Mouse (Mus musculus) neural tube, embryonic 12.5 days (tissue): Measurements from ENCODE around the gene Aldh4a1. TPM values are rescaled to one million over a fixed set of nuclear protein-coding genes. Genes with fewer than 3 reads are reported as not detected.

Experiments
- ATAC-seq: fragments of 200-750 bp; cut with Nextera tagmentation; 2 replicates; pipeline ENCODE4 v1.8.0; 2017; ENCODE audit warnings: low read depth, mild to moderate bottlenecking, moderate TSS enrichment, moderate library complexity; ENCODE audit not compliant: low FRiP score
- H3K27ac ChIP-seq: fragments of 300-500 bp; sonication (generic); 2 replicates; pipeline ENCODE4 v1.5.1; 2016
- H3K27me3 ChIP-seq: fragments of 300-500 bp; sonication (generic); replicated peaks from 2 replicates; pipeline ENCODE4 v1.6.1; 2016; ENCODE audit warnings: mild to moderate bottlenecking
- H3K36me3 ChIP-seq: fragments of 300-500 bp; sonication (generic); 2 replicates; pipeline ENCODE4 v1.6.1; 2016; ENCODE audit warnings: mild to moderate bottlenecking
- H3K4me1 ChIP-seq: fragments of 300-500 bp; sonication (generic); 2 replicates; pipeline ENCODE4 v1.6.1; 2016
- H3K4me2 ChIP-seq: fragments of 300-500 bp; sonication (generic); replicated peaks from 2 replicates; pipeline ENCODE4 v1.6.1; 2016; ENCODE audit warnings: mild to moderate bottlenecking
- H3K4me3 ChIP-seq: fragments of 300-500 bp; sonication (generic); 2 replicates; pipeline ENCODE4 v1.5.1; 2016
- H3K9ac ChIP-seq: fragments of 300-500 bp; sonication (generic); 2 replicates; pipeline ENCODE4 v1.6.1; 2016; ENCODE audit warnings: mild to moderate bottlenecking
- H3K9me3 ChIP-seq: fragments of 300-500 bp; sonication (generic); 2 replicates; pipeline ENCODE4 v1.6.1; 2016; ENCODE audit warnings: mild to moderate bottlenecking
- WGBS: fragments of 180-500 bp; shearing (Covaris S2); methylation state at CpG from one replicate; pipeline ENCODE4 v1.1.7; 2016; 5-methylcytosine and 5-hydroxymethylcytosine counted together
- polyA plus RNA-seq: library from polyadenylated mRNA; unstranded; fragments of >200 nt; fragmentation: Nextera tagmentation; extraction: Ambion mirVana; gene quantifications from 2 replicates; pipeline ENCODE4 v1.2.1, GENCODE M21; 2016

Gene Aldh4a1
- polyA plus RNA-seq, 1 experiment from 2014 or later = 21.6 TPM

DNA sequence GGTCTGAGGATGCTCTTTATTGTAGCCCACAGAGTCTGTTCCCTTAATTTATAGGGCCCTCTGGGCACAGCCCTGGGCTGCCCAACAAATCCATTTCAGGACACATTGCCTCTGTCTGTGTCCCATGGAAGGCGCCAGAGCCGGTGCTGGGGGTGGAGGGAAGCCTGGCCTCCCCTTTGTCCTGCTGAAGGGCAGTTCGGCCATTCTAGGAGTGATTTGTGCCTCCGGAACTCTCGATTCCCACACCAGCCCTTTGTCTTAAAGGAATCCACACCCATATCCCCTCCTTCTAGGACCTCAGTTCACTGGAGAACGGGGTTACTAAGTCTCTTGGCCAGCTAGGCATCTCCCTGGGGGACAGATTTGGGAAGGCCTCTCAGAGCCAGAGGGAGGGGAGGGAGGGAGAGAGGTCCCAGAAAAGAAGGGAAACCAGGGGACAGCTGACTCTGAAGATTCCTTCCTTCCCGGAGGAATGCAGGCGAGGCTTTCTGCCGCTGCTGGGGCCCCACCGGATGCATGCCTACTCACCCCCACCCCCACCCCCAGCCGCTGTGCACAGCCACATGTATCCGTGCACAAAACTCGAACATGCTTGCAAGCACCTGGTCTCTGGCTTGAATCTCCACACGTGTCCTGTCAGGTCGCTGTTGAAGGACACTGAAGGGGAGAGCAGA lies 41.9 kb upstream of the Aldh4a1 start:
- 3% methylated on average over 15 of the region's 15 CpGs for WGBS
- ATAC-seq = peak; percentile 74

DNA sequence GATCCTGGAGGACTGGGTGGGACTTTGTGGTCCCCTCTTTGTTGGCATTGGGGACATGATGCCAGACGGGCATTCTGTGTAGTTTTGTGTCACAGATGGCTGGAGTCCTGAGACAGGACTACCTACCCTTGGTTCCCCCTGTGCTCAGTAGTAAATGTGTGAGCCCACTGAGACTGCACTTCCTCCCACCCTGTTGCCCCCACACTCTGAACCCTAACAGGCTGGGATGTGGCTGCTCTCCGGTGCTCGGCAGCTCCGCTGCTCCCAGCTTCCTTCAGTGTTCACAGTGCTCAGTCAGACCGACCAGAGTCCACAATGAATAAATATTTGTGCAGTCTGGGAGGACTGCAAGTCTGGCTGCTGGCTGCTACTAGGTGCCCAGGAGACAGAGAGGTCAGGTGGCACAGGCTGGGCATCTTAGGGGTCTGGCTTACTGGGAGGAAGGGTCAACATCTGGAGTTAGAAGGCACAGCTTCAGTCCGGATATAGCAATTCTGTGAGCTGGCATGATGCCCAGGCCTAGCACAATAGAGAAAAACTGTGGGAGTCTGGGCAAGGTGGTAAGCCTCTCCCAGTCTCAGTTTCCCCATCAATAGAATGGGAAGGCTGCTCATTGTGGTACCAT lies 41.1 kb upstream of the Aldh4a1 start:
- Histone ChIP-seq H3K36me3 (no peaks in the 10 kb centered on the region), H3K27ac (peak overlapping the region; percentile 69), H3K4me2 (peak overlapping the region; percentile 95), H3K9ac (peak overlapping the region; percentile 35), H3K9me3 (no peaks in the 10 kb centered on the region), H3K4me3 (peak overlapping the region; percentile 7; the same call in 1 of the 2 replicates), H3K27me3 (no peaks in the 10 kb centered on the region), H3K4me1 (peaks cover 77% of the 10 kb centered on the region)
- ATAC-seq = peak; percentile 10; the same call in 1 of the 2 replicates
- WGBS = 20% methylated on average over 6 of the region's 6 CpGs

More for the DNA sequence above, 41.9 kb upstream of the Aldh4a1 start:
- H3K4me1 ChIP-seq = peaks cover 84% of the 10 kb centered on the region
- H3K36me3 ChIP-seq = no peaks in the 10 kb centered on the region
- H3K27ac ChIP-seq = peak overlapping the region; percentile 69
- no peaks in the 10 kb centered on the region for H3K27me3 ChIP-seq
- peak overlapping the region; percentile 35 for H3K9ac ChIP-seq
- H3K4me2 ChIP-seq = peak overlapping the region; percentile 95
- H3K4me3 ChIP-seq = peak overlapping the region; percentile 7; the same call in 1 of the 2 replicates
- H3K9me3 ChIP-seq = no peaks in the 10 kb centered on the region

DNA sequence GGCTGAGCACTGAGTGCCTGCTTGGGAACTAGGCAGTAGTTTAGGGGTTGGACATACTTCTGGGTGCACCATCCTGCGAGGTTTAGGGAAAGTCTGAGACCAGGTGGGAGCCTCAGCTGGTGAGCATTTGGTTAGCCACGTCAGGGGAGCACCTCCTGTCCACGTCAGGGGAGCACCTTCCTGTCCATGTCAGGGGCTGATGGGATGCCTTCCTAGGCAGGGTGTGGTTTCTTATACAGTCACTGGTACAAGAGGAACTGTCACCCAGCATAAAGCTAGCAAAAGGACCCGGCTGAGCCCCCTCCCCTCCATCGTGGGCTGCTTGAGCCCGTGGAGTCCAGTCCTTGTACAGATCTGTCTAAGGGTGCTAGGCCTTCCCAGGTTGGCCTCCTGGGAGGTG lies 40.3 kb upstream of the Aldh4a1 start:
- ATAC-seq = no peak
- no peak overlapping the region for H3K27ac ChIP-seq
- WGBS = 74% methylated on average over 6 of the region's 6 CpGs

DNA sequence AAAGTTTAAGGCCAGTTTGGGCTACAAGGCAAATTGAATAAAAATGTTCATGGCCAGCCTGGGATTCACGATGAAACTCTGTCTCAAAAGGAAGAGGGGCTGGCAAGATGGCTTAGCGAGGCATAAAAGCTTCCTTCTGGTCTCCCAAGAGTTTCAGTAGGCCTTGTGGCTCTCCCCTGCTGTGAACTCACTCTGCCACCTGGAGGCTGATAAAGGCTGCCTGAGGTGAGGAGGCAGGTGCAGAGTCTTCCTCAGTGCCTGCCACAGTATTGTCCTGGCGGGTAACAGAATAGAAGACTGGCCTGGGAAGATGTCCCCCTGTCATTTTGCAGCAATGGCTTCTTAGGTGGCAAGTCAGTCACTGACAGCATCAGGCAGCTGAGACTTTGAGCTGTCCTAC lies 39.8 kb upstream of the Aldh4a1 start:
- Histone ChIP-seq H3K4me1 (peaks cover 74% of the 10 kb centered on the region), H3K36me3 (no peaks in the 10 kb centered on the region), H3K9ac (no peak overlapping the region), H3K27me3 (no peaks in the 10 kb centered on the region), H3K4me2 (no peak overlapping the region), H3K9me3 (no peaks in the 10 kb centered on the region), H3K27ac (no peak overlapping the region), H3K4me3 (no peak overlapping the region)
- 50% methylated on average over 3 of the region's 3 CpGs for WGBS
- no peak for ATAC-seq

More for the DNA sequence above, 40.3 kb upstream of the Aldh4a1 start:
- Histone ChIP-seq H3K4me3 (no peak overlapping the region), H3K4me1 (peaks cover 72% of the 10 kb centered on the region), H3K4me2 (0 out of 2 replicates have a peak overlapping the region, but pooled peaks have one; percentile 95), H3K27me3 (no peaks in the 10 kb centered on the region), H3K9me3 (no peaks in the 10 kb centered on the region), H3K9ac (no peak overlapping the region), H3K36me3 (no peaks in the 10 kb centered on the region)

DNA sequence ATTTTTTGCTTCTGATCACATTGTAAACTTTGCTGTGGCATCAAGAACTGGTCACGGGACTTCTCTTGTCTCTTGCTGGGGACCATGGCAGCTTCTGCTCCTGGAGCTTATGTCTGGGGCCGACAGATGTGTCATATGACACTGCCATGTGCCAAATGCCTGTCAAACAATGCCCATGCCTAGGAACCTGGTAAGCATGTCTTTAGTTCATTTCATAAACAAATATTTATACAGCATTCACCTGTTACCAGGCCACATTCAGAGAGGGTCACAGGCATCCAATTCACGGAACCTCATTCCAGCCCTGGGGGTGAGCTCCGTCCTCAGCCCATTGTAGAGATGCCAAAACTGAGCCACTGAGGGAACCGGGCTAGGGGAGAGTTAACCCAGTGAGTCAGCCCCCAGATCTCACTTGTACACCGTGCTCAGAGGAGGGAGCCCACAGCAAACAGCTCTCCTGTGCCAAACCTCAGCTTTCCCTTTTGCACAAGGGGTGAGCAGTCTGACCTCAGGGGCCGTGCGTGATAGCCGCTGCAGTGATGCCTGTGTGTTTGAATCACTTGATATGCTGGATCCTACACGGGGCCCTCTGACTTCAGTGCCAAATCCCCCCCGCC lies 38.9 kb upstream of the Aldh4a1 start:
- H3K9ac ChIP-seq = 0 out of 2 replicates have a peak overlapping the region, but pooled peaks have one; percentile 5
- H3K4me1 ChIP-seq = peaks cover 67% of the 10 kb centered on the region
- no peaks in the 10 kb centered on the region for H3K36me3 ChIP-seq
- no peak overlapping the region for H3K4me3 ChIP-seq
- no peaks in the 10 kb centered on the region for H3K9me3 ChIP-seq
- WGBS = 85% methylated on average over 11 of the region's 11 CpGs
- no peak overlapping the region for H3K4me2 ChIP-seq
- H3K27ac ChIP-seq = no peak overlapping the region
- ATAC-seq = no peak
- no peaks in the 10 kb centered on the region for H3K27me3 ChIP-seq

DNA sequence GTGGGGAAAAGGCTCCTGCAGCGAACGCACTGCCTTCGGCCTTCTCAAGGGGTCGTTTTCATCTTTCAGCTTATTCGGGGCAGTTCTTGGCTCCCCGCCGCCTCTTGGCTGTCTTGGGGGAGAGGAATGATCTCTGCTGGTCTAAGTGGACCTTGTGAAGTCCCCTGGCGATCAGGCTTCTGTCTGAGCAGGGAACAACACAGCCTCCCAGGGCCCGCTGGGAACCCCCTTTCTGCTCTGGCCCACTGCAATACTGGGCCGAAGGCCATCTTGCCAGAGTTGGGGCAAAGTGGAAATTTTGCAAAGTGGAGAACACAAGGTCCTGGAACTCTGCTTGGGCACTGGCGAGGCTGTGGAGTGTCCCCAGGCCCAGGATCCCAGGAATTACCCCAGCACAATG lies 38.0 kb upstream of the Aldh4a1 start:
- H3K27me3 ChIP-seq = no peaks in the 10 kb centered on the region
- H3K9ac ChIP-seq = no peak overlapping the region
- WGBS = 77% methylated on average over 11 of the region's 11 CpGs
- H3K4me3 ChIP-seq = no peak overlapping the region
- peaks cover 63% of the 10 kb centered on the region for H3K4me1 ChIP-seq
- no peaks in the 10 kb centered on the region for H3K36me3 ChIP-seq
- H3K4me2 ChIP-seq = no peak overlapping the region
- no peak for ATAC-seq
- H3K27ac ChIP-seq = no peak overlapping the region
- no peaks in the 10 kb centered on the region for H3K9me3 ChIP-seq

DNA sequence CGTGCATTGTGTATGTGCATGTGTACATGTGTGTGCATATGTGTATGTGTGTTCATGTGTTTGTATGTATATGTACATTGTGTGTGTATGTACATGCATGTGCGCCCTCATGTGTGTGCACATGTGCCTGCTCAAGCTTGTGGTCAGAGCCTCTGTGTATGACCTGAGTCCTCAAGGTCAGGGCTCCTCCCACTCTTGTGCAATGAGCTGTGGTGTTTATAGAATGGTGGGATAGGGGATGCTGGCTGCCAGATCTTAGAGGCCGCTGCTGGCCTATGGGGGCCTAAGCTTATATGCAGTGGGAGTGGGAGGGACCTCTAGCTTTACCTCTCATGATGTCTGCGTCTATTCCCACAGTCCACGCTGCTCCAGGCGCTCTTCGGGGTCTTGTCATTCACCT lies 37.0 kb upstream of the Aldh4a1 start:
- H3K4me3 ChIP-seq = no peak overlapping the region
- H3K27ac ChIP-seq = no peak overlapping the region
- H3K4me1 ChIP-seq = peaks cover 63% of the 10 kb centered on the region
- no peaks in the 10 kb centered on the region for H3K9me3 ChIP-seq
- H3K27me3 ChIP-seq = no peaks in the 10 kb centered on the region
- no peak overlapping the region for H3K9ac ChIP-seq
- no peak overlapping the region for H3K4me2 ChIP-seq
- WGBS = 87% methylated on average over 7 of the region's 7 CpGs
- no peak for ATAC-seq
- no peaks in the 10 kb centered on the region for H3K36me3 ChIP-seq

DNA sequence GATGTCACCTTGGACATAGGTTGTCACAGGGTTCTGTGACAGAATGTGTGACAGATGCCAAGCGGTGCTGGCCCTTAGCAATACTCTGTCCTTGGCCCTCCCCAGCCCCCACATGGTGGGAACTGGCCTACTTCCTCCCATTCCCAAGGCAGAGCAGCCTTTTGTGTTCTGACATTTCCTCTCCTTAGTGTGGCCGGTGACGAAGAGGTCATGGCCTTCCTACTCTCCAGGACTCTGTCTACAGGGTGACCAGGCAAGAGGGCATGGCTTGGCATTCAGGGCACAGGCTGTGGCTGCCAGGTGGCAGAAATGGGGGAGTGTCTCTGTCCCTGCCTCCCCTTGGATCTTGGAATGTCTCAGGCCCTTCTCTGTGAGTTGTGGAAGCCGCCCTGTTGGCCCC lies 35.3 kb upstream of the Aldh4a1 start:
- Histone ChIP-seq H3K27ac (no peak overlapping the region), H3K4me3 (no peak overlapping the region), H3K4me1 (peaks cover 55% of the 10 kb centered on the region), H3K4me2 (no peak overlapping the region), H3K9ac (no peak overlapping the region), H3K36me3 (no peaks in the 10 kb centered on the region), H3K27me3 (no peaks in the 10 kb centered on the region), H3K9me3 (no peaks in the 10 kb centered on the region)
- WGBS = 76% methylated on average over 4 of the region's 4 CpGs
- no peak for ATAC-seq

DNA sequence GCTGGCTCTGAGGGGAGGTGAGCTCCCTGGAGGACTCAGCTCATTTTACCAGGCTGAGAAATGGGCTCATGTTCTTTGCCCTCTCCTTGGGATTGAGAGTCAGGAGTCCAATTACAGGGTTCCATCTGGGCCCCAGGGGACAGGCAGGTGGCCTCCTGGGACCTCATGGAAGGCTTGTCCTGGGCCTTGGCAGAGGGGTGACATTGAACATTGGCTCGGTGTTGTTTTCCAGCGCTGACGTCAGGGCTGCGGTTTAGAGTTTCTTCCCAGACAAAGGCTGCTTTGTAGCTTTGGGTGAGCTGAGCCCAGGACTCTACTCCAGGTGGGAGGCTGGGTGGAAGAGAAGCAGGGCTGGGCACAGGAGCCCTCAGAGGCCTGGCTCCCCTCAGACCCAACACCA lies 34.9 kb upstream of the Aldh4a1 start:
- Histone ChIP-seq H3K9ac (no peak overlapping the region), H3K9me3 (no peaks in the 10 kb centered on the region), H3K27me3 (no peaks in the 10 kb centered on the region), H3K27ac (no peak overlapping the region), H3K36me3 (no peaks in the 10 kb centered on the region), H3K4me3 (no peak overlapping the region), H3K4me2 (no peak overlapping the region), H3K4me1 (peaks cover 51% of the 10 kb centered on the region)
- WGBS = 71% methylated on average over 4 of the region's 4 CpGs
- ATAC-seq = no peak

DNA sequence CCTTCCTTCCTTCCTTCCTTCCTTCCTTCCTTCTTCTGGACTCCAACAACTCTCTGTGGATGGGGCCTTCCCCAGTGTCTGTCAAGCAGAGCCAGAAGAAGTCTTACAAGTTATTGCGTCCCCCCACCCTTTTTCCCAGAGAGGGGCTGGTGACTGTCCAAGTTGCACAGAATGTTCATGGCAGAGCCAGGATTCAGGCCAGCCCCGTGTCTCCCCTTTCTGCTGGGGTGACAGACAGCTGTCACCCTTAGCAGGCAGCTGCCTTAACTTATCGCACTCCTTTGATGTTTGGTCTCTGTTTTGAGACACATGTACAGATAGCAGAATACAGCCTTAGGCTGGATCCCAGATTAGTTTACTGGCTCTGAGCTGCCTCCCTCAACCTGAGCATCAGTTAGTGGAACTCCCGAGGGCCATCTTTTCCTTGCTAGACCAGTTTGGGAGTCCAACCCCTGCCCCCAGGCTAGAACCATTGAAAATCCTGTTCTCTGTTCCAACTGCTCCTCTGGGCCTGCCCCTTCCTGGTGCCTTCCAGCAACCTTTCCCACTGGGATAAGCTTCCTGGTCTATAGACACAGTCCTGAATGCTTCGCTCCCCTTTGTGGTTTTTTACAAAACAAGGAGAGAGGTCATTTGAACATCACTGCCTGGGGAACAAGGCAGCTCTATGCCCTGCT lies 33.2 kb upstream of the Aldh4a1 start:
- Histone ChIP-seq H3K9me3 (no peaks in the 10 kb centered on the region), H3K27ac (peak overlapping the region; percentile 43; the same call in 1 of the 2 replicates), H3K4me3 (no peak overlapping the region), H3K9ac (no peak overlapping the region), H3K36me3 (no peaks in the 10 kb centered on the region), H3K4me1 (peaks cover 37% of the 10 kb centered on the region), H3K4me2 (no peak overlapping the region), H3K27me3 (no peaks in the 10 kb centered on the region)
- no peak for ATAC-seq
- 50% methylated on average over 5 of the region's 5 CpGs for WGBS

DNA sequence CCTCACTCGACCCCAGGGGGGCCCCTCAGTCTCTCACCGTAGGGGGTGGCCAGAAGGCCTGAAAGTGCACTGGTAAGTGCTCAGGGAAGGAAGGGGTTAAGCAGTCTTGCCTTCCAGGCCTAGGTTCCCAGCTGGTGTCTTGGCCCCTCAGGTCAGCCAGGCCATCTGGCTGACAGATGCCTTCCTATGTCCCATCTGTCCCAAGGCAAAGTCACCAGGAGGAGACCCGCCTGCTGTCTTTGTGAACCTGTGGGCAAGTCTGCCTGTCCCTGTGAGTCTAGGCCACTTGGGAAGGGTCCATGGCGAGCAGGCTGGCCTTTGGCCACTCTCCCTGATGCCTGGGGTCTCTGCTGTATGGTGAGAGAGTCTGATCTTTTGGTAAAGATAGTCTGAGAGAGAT lies 32.2 kb upstream of the Aldh4a1 start:
- H3K27ac ChIP-seq = no peak overlapping the region
- H3K4me2 ChIP-seq = no peak overlapping the region
- no peak overlapping the region for H3K4me3 ChIP-seq
- H3K9me3 ChIP-seq = no peaks in the 10 kb centered on the region
- no peaks in the 10 kb centered on the region for H3K27me3 ChIP-seq
- H3K9ac ChIP-seq = 0 out of 2 replicates have a peak overlapping the region, but pooled peaks have one; percentile 17
- no peaks in the 10 kb centered on the region for H3K36me3 ChIP-seq
- ATAC-seq = no peak; the same call in 1 of the 2 replicates
- H3K4me1 ChIP-seq = peaks cover 40% of the 10 kb centered on the region
- 26% methylated on average over 4 of the region's 4 CpGs for WGBS

DNA sequence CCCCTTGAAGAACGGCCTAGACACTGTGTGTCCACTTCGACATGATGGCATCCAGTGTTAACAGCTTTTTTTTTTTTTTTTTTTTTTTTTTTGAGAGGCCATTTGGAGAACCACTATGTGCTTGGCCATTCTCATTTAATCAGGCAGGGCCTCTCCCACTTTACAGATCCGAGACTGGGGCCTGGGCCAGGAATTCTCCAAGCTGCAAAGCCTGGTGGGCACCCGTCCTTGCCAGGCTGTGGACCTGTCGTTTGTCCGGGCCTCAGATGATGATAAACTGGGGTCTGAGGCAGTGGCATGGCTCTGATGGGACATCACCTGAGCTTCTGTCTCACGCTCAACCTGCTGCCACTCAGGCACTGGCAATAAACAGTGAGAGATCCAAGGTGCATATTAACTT lies 29.8 kb upstream of the Aldh4a1 start:
- Histone ChIP-seq H3K4me1 (peaks cover 57% of the 10 kb centered on the region), H3K9ac (no peak overlapping the region), H3K4me3 (no peak overlapping the region), H3K27ac (no peak overlapping the region), H3K36me3 (no peaks in the 10 kb centered on the region), H3K9me3 (no peaks in the 10 kb centered on the region), H3K4me2 (no peak overlapping the region), H3K27me3 (no peaks in the 10 kb centered on the region)
- no peak for ATAC-seq
- 71% methylated on average over 7 of the region's 7 CpGs for WGBS
